Mouse (Mus musculus) bone marrow macrophage, adult 2 months (primary cell): ENCODE results near the gene 1500009L16Rik. TPM values are rescaled to one million over a fixed set of nuclear protein-coding genes. Genes with fewer than 3 reads are reported as not detected.

Experiments used
- H3K27ac ChIP-seq: 2 replicates; pipeline ENCODE4 v1.5.1; 2012; ENCODE audit warnings: low read depth, low read length; ENCODE audit not compliant: insufficient read depth
- H3K4me1 ChIP-seq: 2 replicates; pipeline ENCODE4 v1.6.1; 2012; ENCODE audit warnings: low read length; ENCODE audit not compliant: control insufficient read depth, insufficient read depth
- H3K4me3 ChIP-seq: 2 replicates; pipeline ENCODE4 v1.5.1; 2012; ENCODE audit warnings: mild to moderate bottlenecking, low read length, moderate library complexity; ENCODE audit not compliant: insufficient read depth
- CTCF ChIP-seq: IDR thresholded peaks from 2 replicates; pipeline ENCODE4 v1.5.1; 2012; ENCODE audit warnings: low read depth, mild to moderate bottlenecking, low read length, moderate library complexity
- POLR2A ChIP-seq: IDR thresholded peaks from 2 replicates; pipeline ENCODE4 v1.6.1; 2012; ENCODE audit warnings: mild to moderate bottlenecking, low read depth, low read length, borderline replicate concordance
- polyA plus RNA-seq: library from polyadenylated mRNA; stranded (reverse); fragments of >200 nt; gene quantifications from 2 replicates; pipeline ENCODE4 v1.2.4, GENCODE M21; 2012; ENCODE audit not compliant: missing spikeins, insufficient read depth, insufficient read length

The 1500009L16Rik gene
- polyA plus RNA-seq, 1 experiment, result not detected

DNA sequence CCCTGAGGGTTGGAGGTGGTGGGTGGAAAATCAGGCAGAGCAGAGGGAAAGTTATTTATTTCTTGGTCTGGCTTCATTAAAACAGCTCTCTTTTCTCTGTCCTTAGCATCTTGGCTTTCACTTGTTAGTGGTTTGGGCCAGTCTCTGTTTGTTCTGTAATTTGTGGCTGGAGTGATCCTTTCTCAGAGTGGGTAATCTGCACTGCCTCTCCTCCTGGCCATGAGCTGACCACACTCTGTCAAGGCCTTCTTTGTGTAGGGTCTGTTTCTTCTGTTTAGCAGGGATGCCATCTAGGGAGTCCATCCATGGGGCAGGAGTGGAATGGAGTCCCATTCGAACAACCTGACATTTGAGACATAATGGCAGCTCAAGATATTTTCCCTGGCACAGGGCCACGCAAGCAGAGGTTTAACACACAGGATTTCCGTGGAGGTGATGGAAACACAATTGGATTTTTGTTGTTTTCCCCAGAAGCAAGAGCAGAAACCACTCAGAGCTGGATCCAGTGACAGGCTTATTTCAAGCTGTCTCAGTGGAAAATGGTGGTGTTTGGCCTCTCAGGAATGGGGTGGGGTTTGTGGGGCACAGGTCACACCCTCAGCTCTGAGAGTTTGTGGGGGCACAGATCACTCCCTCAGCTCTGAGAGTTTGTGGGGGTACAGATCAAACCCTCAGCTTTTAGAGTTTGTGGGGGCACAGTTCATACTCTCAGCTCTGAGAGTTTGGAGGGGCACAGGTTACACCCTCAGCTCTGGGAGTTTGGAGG is 63.1 kb downstream of the 1500009L16Rik start:
- Histone ChIP-seq H3K27ac (no peak overlapping the region), H3K4me3 (no peak overlapping the region), H3K4me1 (no peaks in the 10 kb centered on the region)
- no peak for TF ChIP-seq POLR2A
- no peak for TF ChIP-seq CTCF

DNA sequence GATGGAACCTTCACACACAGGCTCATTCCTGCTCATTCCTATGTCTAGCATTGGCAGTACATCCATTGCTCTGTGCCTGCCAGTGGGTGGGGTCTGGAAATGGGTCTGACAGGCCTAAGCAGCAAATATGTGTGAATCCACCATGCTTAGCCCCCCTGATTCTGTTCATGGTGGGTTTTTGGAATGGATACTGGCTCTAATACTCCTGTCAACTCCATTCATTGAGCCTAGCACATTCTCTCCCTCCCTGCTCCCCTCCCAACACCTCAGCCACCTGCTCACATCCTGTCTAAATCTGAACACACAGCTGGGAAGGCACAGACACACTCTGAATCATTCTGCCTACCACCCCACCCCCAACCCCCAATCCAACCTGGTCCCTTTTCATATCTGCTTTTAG is 72.4 kb downstream of the 1500009L16Rik start:
- Histone ChIP-seq H3K27ac (no peak overlapping the region), H3K4me3 (no peak overlapping the region), H3K4me1 (no peaks in the 10 kb centered on the region)
- TF ChIP-seq CTCF (no peak), POLR2A (no peak)

DNA sequence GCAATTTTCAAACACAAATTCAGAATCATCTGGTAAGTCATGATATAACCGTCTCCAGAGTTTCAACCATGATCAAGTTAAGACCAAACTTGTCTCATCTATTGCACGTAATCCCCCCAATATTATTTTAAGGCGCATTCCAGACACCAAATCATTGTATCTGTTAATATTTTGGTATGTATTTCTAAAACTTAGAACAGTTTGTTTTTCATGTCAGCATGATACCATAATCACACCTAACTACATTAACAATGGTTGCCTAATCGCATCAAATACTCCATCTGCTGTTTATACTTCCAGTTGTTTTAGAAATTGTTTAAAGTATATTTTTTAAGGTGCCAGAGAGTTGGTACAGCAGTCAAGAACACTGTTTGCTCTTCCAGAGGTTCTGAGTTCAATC is 72.8 kb downstream of the 1500009L16Rik start:
- TF ChIP-seq CTCF (no peak), POLR2A (no peak)
- Histone ChIP-seq H3K4me1 (no peaks in the 10 kb centered on the region), H3K4me3 (no peak overlapping the region), H3K27ac (no peak overlapping the region)

DNA sequence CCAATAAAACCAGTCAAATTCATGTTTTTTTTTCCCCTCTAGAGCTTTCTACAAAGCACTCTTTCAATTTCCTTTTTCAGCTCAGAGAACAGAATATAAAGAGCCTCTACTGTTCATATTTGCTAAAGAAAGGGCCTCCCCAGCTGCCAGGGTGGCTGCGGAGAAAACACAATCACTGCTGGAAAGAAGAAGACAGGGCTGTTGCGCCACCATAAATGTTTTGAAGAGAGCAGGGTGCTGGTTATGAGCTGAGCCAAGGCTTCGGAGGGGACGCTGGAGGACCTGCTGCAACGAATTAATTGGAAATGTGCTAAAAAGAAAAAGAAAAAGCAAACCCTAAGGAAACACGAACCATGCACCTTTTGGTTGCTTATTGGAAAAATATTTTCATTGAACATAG is 81.4 kb downstream of the 1500009L16Rik start:
- TF ChIP-seq POLR2A, result no peak
- no peak for TF ChIP-seq CTCF
- no peak overlapping the region for H3K4me3 ChIP-seq
- no peak overlapping the region for H3K27ac ChIP-seq
- H3K4me1 ChIP-seq, result no peaks in the 10 kb centered on the region

DNA sequence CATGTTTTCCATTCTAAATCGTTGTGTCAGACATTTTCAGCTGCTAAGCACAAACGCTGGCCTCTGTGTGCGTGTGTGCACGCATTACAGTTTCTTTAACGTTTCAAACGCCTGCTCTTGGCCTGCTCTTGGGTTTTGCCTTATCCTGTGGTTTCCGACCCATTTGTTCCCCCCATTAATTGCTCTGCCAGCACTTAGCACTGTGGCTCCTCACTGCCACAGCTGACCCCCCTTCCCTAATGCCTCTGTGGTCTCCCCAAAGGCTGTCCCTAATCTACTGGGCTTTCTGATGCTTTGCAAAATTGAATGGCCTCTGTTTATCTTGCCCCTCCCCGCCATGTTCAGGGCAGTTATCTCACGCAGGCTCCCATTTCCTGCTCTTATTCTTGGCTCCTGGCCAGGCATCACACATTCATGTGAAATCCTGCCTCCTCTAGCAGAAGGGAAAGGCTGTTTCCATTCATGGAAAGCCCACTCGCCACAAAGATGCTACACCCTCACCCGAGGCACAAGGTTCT is 82.6 kb downstream of the 1500009L16Rik start:
- Histone ChIP-seq H3K4me3 (no peak overlapping the region), H3K27ac (no peak overlapping the region), H3K4me1 (no peaks in the 10 kb centered on the region)
- TF ChIP-seq CTCF, result no peak
- no peak for TF ChIP-seq POLR2A

DNA sequence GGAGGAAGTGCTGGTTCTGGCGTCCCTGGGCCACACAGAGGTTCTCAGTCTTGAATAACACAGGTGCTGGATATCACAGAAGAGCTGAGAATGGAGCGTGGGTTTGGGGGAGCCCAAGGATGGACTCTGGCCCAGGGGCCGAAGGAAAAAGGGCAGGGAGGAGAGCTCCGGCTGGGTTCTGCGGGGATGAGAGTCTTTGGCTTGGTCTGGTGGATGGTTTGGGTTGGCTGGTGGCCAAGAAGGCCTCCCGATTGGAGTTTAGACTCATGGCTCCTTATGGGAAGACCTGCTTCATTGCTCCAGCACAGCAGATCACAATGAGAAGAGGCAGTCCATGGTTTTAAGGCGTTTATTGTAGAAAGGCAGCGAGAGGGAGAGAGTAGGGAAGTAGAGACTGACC is 84.6 kb downstream of the 1500009L16Rik start:
- TF ChIP-seq CTCF (no peak), POLR2A (no peak)
- H3K27ac ChIP-seq, result no peak overlapping the region
- H3K4me3 ChIP-seq, result no peak overlapping the region
- no peaks in the 10 kb centered on the region for H3K4me1 ChIP-seq

Other genes starting within 250 kb of the 1500009L16Rik start
- gene Aldh1l2, start 188.7 kb upstream of the 1500009L16Rik start, polyA plus RNA-seq, result 0.37 and 1.2 TPM in 2 replicates
- 68.2 and 68.3 TPM in 2 replicates for gene Washc4, start 179.1 kb upstream of the 1500009L16Rik start, polyA plus RNA-seq
- 121 and 142 TPM in 2 replicates for gene Appl2, start 74.1 kb upstream of the 1500009L16Rik start, polyA plus RNA-seq